Mouse (Mus musculus) kidney, adult 18-20 months (tissue): Measurements from ENCODE around the gene Rreb1.
A peak's percentile ranks its signal among the peaks of the same experiment; 100 is the strongest.

Experiments used
- DNase-seq: peaks from one replicate; pipeline ENCODE4 v3.0.0; 2021

Gene Rreb1

DNA sequence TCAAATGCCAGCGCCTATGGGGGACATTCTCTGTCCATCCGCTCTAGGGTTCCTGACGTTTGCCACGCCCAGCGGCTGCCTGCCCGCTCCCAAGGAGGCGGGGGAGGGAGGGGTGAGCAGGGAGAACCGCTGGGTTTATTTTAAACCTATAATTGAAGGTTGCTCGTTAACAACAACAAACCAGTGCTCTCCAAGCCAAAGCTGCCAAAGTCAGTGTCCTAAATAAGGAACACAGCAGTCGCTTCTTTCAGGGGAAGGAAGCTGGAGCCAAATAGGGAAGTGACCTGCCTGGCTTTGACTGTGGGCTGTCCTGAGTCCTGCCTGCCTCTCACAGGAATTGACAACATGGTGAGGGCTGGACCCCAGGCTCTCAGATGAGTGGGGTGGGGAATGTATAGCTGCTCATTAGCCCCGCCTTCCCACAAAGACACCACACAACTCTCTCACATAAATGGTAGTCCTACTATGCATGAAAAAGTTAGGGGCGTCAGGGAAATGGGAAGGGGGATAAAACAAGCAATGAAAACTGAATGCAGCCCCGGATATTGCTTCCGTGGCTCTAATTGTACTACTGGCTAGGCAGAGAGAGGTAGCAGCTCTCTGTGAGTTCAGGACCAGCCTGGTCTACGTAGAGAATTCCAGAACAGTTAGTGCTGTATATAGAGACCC lies 181.2 kb downstream of the Rreb1 start:
- DNase-seq: no peak

GRCm38 (mm10) chr13:37959936-37960335 lies 181.7 kb downstream of the Rreb1 start:
- no peak for DNase-seq

GRCm38 (mm10) chr13:37962541-37962940 lies 184.3 kb downstream of the Rreb1 start:
- DNase-seq: no peak

DNA sequence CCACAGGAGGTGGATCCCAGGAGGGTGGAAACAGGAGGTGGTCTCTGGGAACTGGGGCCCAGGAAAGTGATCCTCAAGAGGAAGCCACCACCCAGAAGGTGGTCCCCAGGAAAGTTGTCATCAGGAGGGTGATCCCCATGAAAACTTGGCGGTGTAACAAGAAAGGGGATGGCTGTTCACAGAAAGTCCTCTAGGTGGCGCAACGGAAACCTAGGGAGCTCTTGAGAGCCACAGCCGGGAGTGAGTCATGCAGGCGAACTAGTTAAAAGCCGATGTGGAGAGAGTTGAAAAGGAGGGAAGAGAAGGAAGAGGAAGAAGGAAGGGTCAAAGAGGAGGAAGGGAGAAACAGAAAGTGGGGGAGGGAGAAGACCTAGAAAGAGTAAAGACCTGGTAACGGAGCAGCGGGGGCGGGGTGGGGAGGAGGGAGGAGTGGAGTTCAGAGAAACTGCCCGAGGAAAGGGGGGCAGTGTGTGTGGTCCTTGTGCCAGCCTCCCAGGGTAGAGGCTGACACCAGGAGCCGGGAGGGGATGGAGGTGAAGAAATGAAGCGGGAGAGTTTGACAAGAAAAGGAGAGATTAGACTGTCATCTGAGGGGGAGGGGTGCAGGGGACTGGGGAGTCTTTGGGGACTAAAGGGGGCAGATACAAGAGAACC lies 185.3 kb downstream of the Rreb1 start:
- peak; percentile 77 for DNase-seq

DNA sequence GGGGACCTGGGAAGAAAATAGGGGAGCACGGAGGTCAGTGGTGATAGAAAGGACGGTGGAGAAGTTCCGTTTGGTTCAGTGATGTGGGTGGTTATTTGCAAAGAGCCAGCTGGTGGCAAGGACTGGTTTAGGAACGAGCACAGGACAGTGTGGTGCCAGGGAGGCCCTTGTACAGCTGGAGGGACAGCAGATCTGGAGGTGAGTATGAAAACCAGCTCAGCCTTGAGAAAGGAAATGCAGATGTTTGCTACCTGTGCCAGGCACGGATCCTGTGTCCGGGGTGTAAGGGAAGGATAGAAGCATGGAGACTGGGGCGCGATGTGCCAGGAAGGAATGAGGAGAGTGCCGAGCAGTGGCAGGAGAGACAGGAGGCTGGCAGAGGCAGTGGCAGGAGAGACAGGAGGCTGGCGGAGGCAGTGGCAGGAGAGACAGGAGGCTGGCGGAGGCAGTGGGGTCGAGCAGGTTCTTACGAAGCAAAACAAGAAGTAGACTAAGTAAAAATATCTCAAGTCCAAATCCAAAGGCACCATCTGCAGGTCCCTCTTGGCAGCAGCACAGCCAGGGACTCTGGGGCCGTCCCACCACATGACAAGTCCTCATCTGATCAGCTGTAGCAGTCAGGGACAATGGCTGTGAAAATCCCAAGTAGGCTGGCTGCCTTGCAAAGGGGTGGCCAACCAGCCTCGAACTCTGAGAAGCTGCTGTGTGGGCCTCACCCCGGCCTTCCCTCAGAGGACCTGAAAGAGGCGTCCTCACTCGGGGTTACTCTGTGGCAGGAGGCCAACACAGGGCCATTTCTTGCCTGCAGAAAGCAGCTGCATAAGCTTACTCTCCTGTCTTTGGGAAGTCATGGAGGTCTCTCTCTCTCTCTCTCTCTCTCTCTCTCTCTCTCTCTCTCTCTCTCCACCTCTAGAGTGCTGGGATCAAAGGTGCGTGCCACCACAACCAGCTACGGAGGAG lies 186.2 kb downstream of the Rreb1 start:
- no peak for DNase-seq

GRCm38 (mm10) chr13:37965126-37965914 lies 187.1 kb downstream of the Rreb1 start:
- DNase-seq: no peak

DNA sequence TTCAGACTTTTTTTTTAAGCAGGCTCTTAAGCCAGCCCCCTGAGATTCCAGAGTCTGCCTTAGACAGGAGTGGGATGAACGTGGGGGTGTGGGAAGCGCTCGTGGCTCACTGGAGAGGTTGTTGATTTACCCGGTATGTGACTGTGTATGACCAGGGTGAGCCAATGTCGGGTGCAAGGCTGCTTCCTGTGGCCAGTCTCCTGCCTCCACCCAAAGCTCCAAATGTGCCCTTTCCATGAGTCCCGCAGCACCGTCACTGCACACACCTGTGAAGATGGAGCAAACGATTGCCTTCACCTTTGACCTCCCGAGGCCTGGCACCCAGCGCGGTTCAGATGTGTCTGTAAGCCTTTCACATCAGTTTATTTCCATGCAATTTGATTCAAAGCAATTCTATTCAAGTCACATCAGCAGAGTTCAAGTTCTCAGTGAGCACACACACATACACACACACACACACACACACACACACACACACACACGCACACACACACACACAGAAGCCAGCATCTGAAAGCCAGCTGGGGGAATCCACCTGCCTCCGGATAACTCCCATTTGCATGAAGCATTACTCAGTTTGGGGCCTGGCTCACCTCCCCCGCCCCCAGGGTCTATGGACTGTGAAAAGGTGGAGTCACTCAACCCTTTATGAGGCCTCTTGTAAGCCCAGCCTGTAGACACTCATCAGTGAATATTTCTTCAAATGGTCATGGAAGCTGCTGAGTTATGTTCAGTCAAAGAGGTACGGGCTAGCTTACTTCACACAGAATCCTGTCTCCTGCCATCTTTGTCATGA lies 188.3 kb downstream of the Rreb1 start:
- DNase-seq: no peak

- DNase-seq: no peak
Observed at GRCm38 (mm10) chr13:37967052-37967437, 188.8 kb downstream of the Rreb1 start.

- no peak for DNase-seq
Observed at GRCm38 (mm10) chr13:37967565-37967964, 189.4 kb downstream of the Rreb1 start.

GRCm38 (mm10) chr13:37969337-37969736 lies 191.1 kb downstream of the Rreb1 start:
- DNase-seq: peak; percentile 88

DNA sequence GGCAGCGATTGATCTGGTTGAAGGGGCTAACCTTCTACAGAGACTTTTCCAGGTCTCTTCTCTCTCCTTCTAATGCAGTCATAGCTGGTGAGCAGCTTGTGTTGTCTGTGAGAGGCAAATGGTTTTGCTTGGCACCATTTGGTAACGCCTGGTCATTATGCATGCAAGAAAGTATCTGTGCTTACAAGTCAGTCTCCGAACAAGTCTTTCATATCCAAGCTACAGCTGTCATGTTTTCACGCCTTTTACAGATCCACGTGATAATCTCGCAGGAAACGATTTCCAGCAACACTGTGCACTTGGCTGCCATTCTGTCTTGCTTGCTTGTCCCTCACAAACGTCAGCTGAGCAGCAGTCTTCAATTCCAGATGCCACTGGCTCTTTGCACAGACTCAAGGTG lies 191.8 kb downstream of the Rreb1 start:
- no peak for DNase-seq

GRCm38 (mm10) chr13:37970887-37971530 lies 192.8 kb downstream of the Rreb1 start:
- DNase-seq: no peak

- DNase-seq: no peak
Observed at GRCm38 (mm10) chr13:37974036-37974435, 195.8 kb downstream of the Rreb1 start.

DNA sequence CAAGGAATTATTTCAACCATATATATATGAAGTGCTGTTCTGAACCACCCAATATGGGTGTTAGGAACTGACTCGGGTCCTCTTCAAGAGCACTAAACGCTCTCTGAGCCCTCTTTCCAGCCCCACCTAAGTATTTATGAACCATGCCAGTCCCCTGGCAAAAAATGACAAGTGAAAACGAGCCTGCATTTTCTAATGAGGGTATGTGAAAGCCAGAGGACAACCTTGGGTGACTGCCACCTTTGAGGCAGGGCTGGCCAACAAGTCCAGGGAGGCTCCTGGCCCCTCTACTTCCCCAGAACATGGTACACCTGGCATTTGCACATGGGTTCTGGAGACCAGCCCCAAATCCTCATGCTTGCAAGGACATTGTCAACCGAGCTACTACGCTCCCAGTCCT lies 196.5 kb downstream of the Rreb1 start:
- no peak for DNase-seq

- DNase-seq: no peak
Observed at GRCm38 (mm10) chr13:37979506-37979905, 201.3 kb downstream of the Rreb1 start.

DNA sequence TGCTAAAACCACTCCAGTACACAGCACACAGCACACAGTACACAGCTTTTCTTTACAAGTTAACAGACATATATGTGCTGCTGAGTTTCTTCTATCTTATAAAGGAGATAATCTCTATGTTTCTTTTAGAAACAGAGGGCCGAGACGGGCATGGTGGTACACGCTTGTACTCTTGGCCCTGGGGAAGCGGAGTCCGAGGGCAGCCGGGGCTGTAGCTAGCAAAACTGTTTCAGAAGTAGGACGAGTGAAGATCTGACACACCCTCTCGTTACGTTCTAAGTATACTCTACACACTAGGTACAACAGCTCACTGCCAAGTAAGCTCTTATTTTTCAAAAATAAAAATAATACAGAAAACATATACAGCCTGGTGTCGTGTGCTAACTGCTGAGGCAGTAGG lies 202.1 kb downstream of the Rreb1 start:
- DNase-seq: no peak

DNA sequence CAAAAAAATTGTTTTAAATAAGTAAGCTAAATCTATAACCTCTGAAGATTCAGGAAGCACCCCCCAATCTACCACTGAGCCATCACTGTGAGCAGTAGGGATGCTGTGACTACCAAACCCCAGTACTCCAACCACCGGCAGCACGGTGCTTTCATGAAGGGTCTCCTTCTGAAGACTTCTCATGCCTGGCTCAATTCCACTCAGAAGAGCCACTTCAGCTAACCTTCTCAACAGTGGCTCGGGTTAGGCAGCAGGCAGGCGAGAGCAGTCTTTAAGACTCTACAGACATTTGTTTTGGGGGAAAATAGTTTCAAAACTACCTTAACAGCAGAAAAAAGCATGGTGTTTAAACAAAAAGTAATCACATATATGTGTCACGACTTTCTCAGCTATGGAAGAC lies 202.9 kb downstream of the Rreb1 start:
- DNase-seq: no peak

GRCm38 (mm10) chr13:37986166-37986565 lies 208.0 kb downstream of the Rreb1 start:
- DNase-seq: no peak

GRCm38 (mm10) chr13:37989701-37990100 lies 211.5 kb downstream of the Rreb1 start:
- DNase-seq: no peak

DNA sequence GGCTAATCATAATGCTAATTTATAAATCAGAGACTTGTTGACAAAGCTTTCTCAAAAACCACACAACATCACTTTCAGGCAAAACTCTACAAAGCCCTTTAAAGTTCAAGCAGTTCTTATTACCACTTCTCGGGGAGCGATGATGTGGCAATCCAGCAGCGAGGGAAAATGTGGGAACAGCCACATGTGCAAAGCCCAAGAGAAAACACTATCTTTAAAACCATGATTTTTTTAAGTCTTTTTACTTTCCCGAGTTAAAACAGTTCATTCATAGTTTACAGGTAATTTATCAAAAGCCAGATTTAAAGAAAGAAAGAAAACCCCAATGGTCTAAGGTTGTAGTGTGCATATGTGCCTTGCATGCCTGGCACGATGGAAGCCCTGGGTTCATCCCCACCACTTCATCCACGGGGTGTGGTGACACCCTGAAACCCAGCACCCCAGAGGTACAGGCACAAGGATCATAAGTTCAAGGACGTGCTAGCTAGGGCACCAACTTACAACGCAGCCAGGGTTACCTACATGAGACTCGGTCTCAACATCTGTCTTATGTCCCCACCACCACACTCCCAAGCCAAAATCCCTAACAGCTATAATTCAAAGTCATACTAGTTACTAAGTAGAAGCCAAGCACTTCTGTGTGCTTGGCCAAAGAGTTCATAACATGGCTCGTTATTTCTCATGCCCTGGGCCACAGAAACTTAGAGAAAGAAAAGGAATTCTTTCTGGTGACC lies 214.6 kb downstream of the Rreb1 start:
- peak; percentile 9 for DNase-seq

GRCm38 (mm10) chr13:37993376-37993703 lies 215.1 kb downstream of the Rreb1 start:
- no peak for DNase-seq
